In the genomic region with DNA sequence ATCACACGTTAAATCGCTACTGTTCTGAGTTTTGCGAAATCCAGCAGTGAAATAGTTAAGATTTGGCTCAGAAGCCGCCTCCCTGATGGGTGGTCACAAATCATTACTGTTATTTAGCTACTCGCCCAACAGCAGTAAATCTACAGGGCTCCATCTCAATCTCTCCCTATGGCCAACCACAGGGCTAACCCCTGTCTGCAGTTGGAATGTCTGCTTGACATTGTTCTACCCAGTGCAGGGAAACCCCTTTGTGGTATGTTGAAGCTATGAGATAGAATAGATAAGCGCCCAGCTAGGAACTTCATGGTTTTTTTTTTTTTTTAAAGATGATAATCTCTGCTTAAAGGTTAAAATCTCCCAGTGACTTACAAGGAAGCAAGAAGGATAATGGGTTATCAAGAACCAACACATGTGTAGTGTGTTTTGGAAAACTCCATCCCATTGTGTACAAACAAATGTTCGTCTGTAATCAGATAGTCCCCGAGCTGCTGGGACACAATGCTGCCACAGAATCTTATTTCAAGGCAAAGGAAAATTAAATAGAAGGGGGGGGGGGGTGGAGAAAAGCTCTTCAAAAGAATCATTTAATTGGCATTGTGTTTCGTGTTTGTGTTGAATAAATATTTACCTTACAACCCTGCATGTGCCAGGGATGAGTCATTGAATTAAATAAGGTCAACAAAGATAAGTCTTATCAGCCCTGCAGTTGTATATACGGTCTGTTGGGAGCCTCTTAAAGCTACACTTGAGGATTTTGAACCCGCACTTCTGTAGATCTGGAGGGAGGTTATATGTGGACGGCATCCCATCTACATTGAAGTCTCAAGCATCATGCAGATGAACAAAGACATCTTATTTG, we compare ENCODE assay signal across 12 mouse cellular contexts. TPM values are rescaled to one million over a fixed set of nuclear protein-coding genes. Genes with fewer than 3 reads are reported as not detected.
DNase-seq lines count a peak whose midpoint lies in the region; ATAC-seq and TF ChIP-seq lines count a peak whose summit lies in the region.
"Had no signal": no experiment of that assay in that cellular context is flagged by ENCODE, and none has a peak within 500 bp of the region (broad histone marks: within the 10 kb centered on the region; RNA-seq: fewer than 3 reads in every experiment).

No protein-coding gene starts in this region.

- H3K4me3 ChIP-seq in brown adipose tissue, adult 24 weeks (ENCODE audit: insufficient read depth, low read depth, low read length) = peak overlapping the region; percentile 34
- H3K4me3 ChIP-seq in liver, embryonic 12.5 days = no peak overlapping the region
- H3K4me3 ChIP-seq in hindbrain, postnatal 0 days (ENCODE audit: low read length) = no peak overlapping the region
- H3K4me3 ChIP-seq: forebrain, embryonic 10.5 days had no signal

- H3K4me1 ChIP-seq in brown adipose tissue, adult 24 weeks (ENCODE audit: control insufficient read depth, insufficient read depth, insufficient read length, low read length) = peaks cover 26% of the 10 kb centered on the region
- H3K4me1 ChIP-seq in liver, embryonic 12.5 days = peaks cover 20% of the 10 kb centered on the region
- H3K4me1 ChIP-seq in hindbrain, postnatal 0 days (ENCODE audit: insufficient read depth, low read length) = no peaks in the 10 kb centered on the region

- 36% methylated on average over 12 of the region's 12 CpGs for WGBS in liver, embryonic 12.5 days (ENCODE audit: insufficient replicate concordance)
- 82% methylated on average over 12 of the region's 12 CpGs for WGBS in hindbrain, postnatal 0 days

- no peaks in the 10 kb centered on the region for H3K9me3 ChIP-seq in liver, embryonic 12.5 days (replicated peaks)
- no peaks in the 10 kb centered on the region for H3K9me3 ChIP-seq in hindbrain, postnatal 0 days (ENCODE audit: low read length)
- H3K9me3 ChIP-seq: forebrain, embryonic 10.5 days had no signal

- H3K27me3 ChIP-seq in liver, embryonic 12.5 days (replicated peaks) = no peaks in the 10 kb centered on the region
- H3K27me3 ChIP-seq in hindbrain, postnatal 0 days (ENCODE audit: insufficient read depth, low read length) = no peaks in the 10 kb centered on the region

- peak; percentile 91 for DNase-seq in heart, adult 11 months
- DNase-seq in heart, postnatal 4 days = no peak
- DNase-seq in lung, postnatal 25 days (ENCODE audit: low spot score) = peak; percentile 78
- no peak for DNase-seq in natural killer cell, adult 2 months (ENCODE audit: low spot score in 2 of 2)
- no peak for DNase-seq in hindbrain, postnatal 0 days (ENCODE audit: low spot score)
- no peak for DNase-seq in adrenal gland, adult 2 months
- DNase-seq: cerebellum, adult 9-10 months; heart, postnatal 14 days; kidney, adult 9 months had no signal

- no peak overlapping the region for H3K9ac ChIP-seq in liver, embryonic 12.5 days
- no peak overlapping the region for H3K9ac ChIP-seq in hindbrain, postnatal 0 days (replicated peaks; ENCODE audit: low read length)

- ATAC-seq in liver, embryonic 12.5 days = peak; percentile 88
- ATAC-seq in hindbrain, postnatal 0 days = no peak

- no peak for TF ChIP-seq CTCF in hindbrain, postnatal 0 days (IDR thresholded peaks at IDR 0.05; ENCODE audit: low read depth)

- H3K4me2 ChIP-seq in liver, embryonic 12.5 days = peak overlapping the region; percentile 49
- H3K4me2 ChIP-seq in hindbrain, postnatal 0 days (ENCODE audit: low read depth, low read length) = no peak overlapping the region

- peak overlapping the region; percentile 69 for H3K27ac ChIP-seq in brown adipose tissue, adult 24 weeks (replicated peaks; ENCODE audit: low read depth, low read length)
- peak overlapping the region; percentile 51; the same call in 1 of the 2 replicates for H3K27ac ChIP-seq in liver, embryonic 12.5 days
- no peak overlapping the region for H3K27ac ChIP-seq in hindbrain, postnatal 0 days
- H3K27ac ChIP-seq: forebrain, embryonic 10.5 days had no signal

- H3K36me3 ChIP-seq in liver, embryonic 12.5 days = no peaks in the 10 kb centered on the region
- no peaks in the 10 kb centered on the region for H3K36me3 ChIP-seq in hindbrain, postnatal 0 days (ENCODE audit: insufficient read depth, low read length)
- H3K36me3 ChIP-seq: forebrain, embryonic 10.5 days had no signal

RNA-seq across cellular contexts. Expression of gene Adgrf5, which starts 35.4 kb away (rescaled TPM):
- 100 to 1,000 TPM; 131 to 141 TPM for total RNA-seq in heart, postnatal 4 days (2021)
- 51.4 and 76.4 TPM in 2 replicates for polyA plus RNA-seq in brown adipose tissue, adult 24 weeks (2012; ENCODE audit: insufficient read depth, insufficient read length, missing spikeins)
- polyA plus RNA-seq in liver, embryonic 12.5 days (2016; fragmentation: Nextera tagmentation; extraction: Ambion mirVana) = 5.9 and 6.5 TPM in 2 replicates
- 17.3 and 24.1 TPM in 2 replicates for total RNA-seq in hindbrain, postnatal 0 days (2014; rRNA removed)
- polyA plus RNA-seq in hindbrain, postnatal 0 days (2015; fragmentation: Nextera tagmentation; extraction: Ambion mirVana) = 3.7 and 3.9 TPM in 2 replicates
- 10 to 100 TPM; 80.9 to 96.7 TPM for total RNA-seq in adrenal gland, adult 2 months (2021)
- polyA plus RNA-seq in adrenal gland, adult 2 months (2012; rRNA removed) = 8.4 and 10.6 TPM in 2 replicates

Comparison
In these comparisons a context has a peak if more than half of its experiments do, and no peak if none do; other contexts are left out.
1. DNase-seq: peak in heart, adult 11 months (single experiment) and lung, postnatal 25 days (single experiment); none in heart, postnatal 4 days (single experiment), natural killer cell, adult 2 months (0 of 2), hindbrain, postnatal 0 days (single experiment) and adrenal gland, adult 2 months (single experiment).